Mouse (Mus musculus) lung, postnatal 4 days (tissue): ENCODE data around the gene Rnf39.

Experiments
- DNase-seq, 2 experiments: peaks; one replicate each; pipeline ENCODE4 v3.0.0; 2021

Rnf39 gene

DNA sequence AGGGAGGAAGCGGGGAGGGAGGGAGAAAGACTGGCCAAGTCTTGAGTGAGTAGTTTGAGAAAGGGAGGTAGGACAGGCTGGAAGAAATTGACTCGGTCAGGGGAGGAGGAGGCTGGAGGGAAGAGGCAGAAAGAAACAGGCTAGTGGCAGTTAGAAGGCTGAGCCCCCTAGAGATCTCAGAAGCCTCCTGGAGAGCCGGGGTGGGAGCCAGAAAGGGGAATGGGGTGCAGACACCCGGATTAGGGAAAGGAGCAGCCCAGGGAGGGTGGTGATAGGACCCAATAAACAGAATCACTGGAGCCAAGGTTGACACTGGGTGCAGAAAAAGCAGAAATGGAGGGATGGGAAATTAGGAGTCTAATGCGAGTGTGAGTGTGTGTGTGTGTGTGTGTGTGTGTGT, 973 bp downstream of the Rnf39 start:
- no peak for DNase-seq

DNA sequence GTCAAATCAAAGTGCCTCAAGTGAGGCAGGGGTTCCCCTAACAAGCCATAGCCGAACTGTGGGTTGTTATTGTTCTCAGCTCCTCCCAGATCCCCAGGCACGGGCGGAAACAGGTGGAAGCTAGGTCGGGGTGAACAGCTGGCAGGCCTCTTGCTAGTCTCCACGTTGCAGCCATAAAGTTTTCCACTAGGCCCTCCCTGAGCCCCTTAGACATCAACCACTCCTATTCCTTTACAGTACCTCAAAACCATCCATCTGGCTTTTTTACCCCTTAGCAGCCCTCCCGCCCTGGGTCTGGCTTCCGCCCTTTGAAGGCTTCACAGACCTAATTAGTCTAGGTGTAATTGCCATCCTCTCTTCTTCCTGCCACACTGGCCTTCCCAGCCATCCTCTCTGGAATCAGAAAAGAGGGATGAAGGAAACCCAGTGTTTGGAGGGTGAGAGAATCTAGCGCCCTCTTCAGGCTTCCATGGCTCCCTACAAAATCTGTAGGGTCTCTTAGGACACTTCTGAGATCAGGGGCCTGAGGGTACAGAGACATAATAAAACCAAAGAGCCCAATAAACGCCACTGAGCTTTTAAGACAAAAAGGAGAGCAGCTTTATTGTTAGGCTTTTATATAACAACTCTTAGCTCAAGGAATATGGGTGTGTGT, 1.5 kb downstream of the Rnf39 start:
- no peak for DNase-seq

DNA sequence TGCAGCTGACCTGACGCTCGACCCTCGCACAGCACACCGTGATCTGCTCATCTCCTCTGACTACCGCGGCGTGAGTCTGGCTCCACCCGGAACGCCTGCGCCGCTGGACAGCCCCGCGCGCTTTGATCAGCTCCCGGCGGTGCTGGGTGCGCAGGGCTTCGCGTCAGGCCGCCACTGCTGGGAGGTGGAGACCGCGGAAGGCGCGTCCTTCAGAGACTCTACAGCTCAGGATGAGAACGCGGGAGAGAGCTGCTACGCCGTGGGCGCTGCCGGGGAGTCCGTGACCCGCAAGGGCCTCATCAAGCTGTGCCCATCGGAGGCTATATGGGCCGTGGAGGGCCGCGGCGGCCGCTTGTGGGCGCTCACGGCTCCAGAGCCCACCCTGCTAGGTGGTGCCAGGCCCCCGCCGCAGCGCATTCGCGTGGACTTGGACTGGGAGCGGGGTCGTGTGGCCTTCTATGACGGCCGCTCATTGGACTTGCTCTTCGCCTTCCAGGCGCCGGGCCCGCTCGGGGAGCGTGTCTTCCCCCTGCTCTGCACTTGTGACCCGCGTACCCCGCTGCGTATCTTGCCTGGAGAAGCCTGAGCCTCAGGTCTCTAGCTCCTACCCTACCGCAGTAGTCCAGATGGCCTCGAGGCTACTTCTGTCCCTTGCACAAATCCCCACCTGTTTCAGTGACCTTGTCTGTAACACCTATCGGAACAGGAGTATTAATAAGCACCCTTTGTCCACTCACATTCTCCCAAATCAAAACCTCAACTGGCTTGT, 4.5 kb downstream of the Rnf39 start:
- DNase-seq = peak; percentile 54 to 57

DNA sequence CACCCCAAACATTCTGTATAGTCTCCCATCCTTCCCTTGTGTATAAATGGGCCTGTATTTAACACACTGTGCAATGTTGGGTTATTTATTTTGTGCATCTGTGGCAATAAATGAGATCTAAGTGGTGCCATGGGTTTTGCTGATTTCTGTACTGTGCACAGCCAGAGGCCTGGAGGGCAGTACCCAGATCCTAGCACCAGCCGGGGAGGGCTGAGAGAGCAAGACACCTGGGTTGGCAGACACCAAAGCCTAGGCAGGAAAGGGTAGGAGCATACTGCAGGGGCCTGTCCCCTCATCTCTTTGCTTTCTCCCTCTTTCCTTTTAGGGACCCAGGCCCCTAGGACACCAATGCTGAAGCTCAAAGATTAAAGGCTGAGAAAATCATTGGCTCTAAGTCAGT, 5.6 kb downstream of the Rnf39 start:
- DNase-seq = no peak

DNA sequence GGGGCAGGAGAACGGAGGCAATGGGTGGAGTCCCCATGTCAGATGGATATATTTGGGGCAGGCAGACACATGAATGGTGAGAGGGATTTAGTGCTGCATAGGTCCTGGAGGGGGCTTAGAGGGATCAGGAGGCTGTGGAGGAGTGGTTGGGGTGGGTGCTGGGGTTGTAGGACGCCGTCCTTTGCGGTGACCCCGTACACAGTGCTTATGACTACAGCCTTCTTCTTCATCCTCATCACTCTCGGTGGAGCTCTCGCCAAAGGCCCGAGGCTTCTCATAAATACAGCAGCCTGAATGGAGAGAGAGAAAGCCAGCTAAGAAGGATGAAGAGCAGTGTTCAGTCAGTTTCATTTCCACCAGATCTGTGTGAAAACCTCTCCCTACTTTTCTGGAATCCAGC, 6.5 kb downstream of the Rnf39 start:
- DNase-seq = no peak

DNA sequence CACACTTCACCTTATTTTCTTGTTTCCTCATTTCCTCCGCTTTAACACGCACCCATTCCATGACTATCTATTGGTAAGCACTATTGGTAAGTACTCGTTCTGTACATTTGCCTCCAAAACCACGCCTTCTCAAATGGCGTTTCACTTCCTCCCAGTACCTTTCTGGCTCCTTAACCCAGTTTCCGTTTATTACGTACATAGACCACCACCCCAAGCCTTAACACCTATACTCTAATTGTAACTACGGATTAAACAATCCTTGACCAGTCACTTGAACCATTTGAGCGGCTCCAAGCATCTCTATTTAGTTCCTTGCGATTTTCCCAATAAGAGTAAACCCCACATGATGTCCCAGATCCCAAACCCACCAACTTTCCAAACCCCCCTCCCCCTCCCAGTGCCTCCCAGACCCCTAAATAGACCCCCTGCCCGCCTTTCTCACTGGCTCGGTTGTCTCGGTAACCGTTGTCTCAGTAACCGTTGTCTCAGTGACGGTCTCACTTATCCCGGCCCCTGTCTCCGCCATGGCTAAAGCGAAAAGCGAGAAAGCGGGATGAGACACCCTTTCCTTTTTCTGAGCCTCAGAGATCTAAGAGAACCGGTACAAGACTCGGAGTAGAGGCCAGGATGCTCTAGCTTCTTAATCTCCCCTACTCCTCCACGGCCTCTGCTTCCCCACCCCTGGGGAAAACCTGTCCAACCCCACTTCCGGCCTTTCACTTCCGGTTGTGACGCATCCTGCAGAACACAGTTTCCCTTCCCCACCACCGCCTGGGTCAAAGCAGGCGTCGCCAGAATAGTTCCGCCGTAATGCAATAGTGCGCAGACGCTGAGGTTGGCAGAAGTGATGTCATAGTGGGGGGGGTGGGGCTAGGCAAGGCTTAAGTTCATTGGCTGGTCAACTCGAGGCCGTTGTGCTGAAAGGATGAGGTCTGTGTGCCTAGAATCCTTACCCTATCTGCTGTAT, 8.5 kb downstream of the Rnf39 start, which contains the start of gene Ppp1r11:
Gene Ppp1r11 (minus strand): TSS at position 761 of the 967 bp plus-strand sequence.
- peak; percentile 96 to 97 for DNase-seq

DNA sequence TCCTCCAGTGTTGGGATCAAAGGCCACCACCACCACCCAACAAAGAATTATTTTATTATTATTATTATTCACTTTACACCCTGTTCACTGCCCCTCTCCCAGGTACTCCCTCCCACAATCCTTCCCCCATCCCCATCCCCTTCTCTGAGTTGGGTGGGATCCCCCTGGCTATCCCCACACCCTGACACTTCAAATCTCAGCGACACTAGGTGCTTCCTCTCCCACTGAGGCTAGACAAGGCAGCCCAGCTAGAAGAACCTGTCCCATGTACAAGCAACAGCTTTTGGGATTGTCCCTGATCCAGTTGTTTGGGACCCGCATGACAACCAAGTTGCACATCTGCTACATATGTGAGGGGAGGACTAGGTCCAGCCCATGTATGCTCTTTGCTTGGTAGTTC, 9.9 kb downstream of the Rnf39 start:
- no peak for DNase-seq

DNA sequence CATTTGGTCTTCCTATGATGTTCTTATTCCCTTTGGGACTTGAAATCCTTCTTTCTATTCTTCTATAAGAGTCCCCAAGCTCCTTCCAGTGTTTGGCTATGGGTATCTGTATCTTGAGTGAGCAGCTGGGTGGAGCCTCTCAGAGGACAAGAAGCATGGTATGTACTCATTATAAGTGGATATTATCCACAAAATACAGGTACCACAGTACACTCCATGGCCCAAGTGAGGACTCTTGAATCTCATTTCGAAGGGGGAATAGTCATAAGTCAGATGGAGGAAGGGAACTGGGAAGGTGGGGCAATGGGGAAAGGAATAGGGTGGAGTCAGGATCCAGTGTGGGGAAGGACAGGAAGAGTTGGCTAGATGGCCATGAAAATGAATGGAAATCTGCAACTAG, 10.3 kb downstream of the Rnf39 start:
- DNase-seq = no peak

DNA sequence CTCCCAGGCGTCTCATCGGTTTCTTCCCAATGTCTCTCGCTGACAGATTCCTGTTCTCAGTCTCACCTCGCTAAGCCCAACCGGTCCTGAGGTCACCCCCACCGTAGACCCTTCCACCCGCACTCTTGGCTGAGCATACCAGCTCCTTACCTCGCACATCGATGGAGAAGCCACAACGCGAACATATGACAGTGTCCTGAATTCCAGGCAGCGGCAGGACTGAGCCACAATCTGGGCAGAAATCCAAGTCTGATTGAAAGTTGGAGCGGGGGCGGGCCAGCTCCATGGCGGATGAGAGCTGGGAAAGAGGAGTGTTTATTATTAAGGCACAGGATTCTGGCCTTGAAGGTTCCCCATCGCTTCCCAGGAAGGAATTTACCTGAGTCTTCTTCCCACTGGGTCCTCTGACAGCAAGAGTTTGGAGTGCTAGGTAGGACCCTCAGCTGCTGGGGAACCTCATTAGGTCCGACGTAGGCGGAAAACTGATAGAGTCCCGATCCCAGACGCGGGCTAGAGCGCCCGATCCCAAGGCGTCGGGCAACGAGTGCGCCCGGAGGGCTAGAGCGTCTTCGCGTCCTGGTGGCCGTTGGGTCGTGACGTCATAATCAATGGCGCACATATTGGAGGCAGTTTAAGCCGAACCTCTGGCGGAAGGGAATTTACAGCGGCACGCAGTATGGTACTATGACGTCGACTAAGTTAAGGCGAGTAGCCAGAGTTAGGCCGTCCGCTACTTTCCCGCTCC, 15.5 kb downstream of the Rnf39 start, which contains the start of the genes Znrd1 and Znrd1as:
Gene Znrd1 (minus strand): TSS at position 561 of the 745 bp plus-strand sequence.
Gene Znrd1as (plus strand): TSS at position 594 of the 745 bp plus-strand sequence.
- DNase-seq = peak; percentile 94 to 96

DNA sequence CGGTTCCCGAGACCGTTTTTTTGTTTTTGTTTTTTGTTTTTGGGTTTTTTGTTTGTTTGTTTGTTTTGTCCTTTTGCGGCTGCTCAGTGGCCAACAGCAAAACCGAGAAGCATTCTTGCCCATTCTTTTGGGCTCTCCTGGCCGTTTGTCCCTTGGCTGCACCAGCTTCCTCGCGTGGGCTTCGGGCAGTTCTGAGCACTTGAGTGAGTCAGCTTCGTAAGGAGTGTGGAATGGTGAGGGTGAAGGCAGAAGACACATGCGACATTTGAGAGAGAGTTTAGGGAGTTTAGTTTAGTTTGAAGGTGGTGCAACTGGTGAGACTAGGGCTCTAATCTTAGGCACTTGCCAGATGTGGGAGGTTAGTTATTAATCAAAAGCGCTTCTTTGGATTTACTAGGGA, 16.2 kb downstream of the Rnf39 start:
- no peak for DNase-seq

DNA sequence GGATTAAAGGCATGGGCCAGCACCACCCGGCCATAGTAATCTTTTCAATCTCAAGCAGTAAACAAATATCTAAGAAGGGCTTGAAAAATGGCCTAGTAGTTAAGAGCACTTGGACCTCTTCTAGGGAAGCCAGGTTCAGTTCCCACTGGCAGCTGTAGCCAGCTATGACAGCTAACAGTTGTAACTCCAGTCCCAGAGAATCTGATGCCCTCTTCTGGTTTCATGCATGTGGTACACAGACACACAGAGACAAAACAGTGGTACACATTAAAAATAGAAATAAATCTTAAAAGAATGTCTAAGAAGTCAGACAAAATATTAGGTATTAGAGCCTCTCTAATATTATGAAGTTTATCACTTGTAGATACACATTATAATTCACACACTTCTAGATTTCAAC, 18.4 kb downstream of the Rnf39 start:
- DNase-seq = no peak

DNA sequence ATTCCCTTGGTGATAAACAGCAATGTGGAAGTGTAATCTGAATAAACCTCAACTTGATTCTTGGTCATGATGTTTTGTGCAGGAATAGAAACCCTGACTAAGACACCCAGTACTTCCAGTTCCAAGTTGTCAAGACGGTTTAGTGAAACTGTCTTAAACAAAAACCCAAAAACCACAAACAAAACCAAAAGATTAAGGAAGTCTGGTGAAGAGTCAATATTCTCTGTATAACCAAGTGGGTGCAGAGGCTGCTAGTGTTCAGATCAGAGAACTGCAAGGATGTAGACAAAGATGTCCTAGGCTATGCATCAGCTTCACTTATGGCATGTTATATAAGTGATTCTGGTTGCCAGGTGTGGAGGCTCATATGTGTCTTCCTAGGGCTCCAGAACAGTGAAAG, 24.2 kb downstream of the Rnf39 start:
- no peak for DNase-seq

DNA sequence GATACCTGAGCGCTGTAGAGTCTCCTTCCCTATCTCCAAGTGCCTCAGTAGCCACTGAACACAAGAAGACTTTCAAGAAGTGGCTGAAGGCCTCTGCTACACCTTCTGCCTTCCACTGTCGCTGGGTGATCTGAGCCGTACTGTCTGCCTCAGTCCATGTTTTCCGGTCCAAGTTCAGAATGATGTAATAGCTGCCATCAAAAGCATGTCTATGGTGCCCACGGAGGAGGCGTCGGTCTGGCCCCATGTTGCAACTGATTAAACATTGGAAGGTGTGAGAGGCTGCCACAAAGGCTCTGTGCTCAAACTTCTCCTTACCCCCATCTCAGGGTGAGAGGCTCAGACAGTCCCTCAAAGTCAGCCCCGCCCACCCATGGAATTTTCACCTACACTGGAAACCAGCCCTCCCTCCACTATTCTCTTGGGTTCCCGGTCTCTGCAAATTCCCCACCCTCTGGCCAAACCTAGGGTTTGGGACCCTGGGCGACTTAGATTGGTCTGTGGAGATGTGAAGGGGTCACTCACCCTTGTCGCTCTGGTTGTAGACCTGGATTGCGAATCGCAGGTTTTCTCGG, 27.7 kb downstream of the Rnf39 start:
- no peak for DNase-seq

DNA sequence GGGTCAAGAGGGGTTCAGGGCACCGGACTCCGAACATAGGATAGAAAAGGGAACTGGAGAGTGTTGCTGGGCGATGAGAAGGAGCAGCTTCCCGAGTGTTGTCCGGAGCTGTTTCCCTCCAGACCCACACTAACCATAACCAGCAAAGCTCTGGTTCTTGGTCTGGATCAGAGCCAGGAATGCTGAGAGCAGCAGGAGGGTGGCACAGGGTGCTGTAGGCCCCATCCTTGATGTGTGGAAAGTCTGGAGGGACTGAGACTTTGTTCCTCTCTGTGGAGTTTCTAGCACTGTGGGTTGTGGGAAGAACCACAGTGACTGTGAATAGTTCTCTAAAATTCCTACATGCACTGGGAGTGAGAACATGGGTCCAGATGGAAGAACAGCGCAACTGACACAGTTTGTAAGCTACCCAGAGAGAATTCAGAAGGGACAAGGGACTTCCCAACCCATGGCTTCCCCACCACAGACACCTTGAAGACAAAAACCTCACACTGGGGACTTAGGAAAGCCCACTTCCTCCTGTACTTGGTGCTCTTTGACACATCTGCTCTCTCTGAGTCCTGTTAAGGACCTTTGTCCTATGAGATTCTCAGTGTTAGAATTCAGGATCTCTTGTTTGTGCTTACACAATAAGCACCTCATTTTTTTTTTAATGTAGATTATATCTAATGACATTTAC, 28.6 kb downstream of the Rnf39 start:
- DNase-seq = no peak

DNA sequence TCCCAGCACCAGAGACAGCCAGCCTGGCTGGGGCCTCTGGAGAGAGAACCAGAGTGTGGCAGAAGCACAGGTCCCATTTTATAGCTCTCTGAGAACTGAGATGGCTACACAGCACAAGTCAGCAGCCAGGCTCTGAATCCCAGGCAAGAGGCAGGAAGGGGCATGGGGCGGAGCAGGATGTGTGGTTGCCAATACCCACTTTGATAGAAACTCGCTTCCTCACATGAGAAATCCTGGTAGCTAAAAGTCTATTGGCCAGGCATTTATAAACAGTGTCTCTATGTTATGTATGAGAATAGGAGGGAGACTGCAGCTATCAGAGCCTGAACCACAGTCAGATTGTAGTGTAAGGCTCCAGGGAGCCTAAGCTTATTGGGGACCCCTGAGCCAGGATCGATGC, 30.1 kb downstream of the Rnf39 start:
- peak in 1 of 2 experiments; percentile 35 for DNase-seq

DNA sequence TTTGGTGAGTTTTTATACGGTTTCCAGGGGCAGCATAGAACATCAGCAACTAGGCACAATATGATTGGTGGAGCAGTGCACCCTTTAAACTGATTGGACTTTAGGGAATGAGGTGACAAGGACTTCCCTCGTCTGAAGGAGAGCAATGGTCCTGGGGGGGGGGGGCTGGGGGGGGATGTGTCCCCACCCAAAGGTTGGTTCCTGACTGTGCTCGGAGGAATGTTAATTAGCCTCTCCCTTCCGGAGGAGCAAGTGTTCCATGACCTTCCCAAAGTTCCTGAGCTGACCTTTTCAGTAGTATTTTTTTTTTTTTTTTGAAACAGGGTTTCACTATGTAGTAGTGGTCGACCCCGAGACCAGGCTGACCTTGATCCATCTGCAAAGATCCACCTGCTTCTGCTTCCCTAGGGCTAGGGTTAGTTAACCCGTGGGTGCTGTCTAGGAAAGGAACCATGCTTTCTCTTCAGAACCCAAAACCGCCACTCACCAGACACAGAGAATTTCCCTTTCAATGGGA, 30.6 kb downstream of the Rnf39 start:
- DNase-seq = no peak

DNA sequence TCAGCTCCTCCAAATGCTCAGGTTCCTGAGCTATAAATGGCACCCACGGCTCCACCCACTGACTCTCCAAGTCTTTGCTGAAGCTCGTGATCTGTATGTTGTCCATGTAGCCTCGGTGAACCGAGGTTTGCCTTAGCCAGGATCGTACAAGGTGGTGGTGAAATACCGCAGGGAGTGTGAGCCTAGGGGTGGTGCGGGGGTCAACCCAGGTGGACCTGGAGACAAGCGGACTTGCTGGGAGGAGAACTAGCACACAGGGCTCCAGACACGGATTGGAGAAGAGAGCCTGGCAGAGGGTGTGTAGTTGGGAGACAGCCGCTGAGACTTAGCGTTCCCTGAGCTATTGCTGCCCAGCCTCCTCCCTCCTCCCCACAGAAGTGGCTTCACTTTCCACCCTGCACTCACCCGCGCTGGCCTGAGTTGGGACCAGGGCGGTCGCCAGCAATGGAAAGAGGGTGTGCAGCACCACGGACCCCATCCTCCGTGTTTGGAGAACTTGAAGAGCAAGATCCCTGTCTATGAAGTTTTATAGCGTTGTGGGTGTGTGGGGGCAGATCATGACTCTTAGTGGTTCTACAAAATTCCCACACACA, 38.6 kb downstream of the Rnf39 start, which contains the start of gene 2410137M14Rik:
Gene 2410137M14Rik (minus strand): TSS at position 17 of the 593 bp plus-strand sequence.
- peak in 1 of 2 experiments; percentile 31 for DNase-seq

DNA sequence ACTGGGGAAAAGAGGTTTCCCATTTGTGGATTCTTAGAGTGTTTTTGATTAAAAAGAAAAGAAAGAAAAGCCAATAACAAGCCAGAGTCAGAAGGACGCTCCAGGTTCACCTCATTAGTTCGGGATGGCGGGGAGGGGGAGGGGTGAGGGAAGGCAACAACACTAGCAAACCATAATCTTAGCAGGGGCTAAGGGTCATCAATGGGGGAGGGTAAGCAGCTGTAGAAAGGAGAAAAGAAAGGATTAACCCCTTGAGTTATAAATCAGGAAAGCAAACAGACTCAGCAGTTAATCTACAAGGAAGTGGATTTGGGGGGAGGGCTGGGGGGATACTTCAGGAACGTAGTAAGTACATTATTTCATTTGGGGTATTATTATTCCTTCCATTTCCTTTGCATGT, 39.1 kb downstream of the Rnf39 start:
- DNase-seq = no peak

DNA sequence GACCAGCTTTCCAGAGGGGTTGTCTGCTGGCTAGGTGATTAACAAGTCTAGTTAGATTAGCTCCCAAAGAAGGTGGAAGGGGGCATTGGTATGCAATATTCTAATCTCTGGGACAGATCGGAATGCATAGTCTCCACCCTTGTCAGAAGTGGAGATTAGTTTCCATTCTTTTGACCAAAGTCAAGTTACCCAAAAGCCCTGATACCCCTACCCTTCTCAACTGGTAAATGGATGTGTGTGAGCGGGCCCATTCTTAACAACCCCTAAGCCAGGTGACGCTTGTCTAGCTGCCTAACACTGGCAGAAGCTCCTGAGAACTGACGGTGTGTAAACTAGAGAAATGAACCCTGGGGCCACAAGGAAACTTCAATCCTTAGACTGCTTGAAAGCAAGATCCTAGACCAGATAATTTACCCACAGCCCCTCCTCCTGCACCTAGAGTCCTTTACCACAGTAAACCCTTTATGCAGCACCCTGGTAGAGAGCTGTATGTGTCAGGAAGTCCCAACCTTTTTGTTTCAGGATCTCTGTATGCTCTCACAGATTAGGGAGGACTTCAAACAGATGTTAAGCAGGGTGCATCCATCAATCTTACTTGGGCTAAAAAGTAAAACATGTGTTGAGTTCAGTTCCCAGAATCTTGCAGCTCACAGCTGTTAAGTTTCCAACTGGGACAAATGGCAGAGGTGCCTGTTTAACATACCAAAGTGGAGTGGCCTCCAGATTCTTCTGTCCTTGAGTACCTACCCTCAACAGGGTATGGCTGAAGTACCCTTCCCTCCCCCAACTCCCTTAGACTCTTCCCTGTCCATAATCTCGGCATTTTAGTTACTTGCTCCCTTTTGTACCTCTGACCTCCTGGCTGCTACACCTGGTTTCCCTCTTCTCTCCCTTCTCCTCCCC, 39.8 kb downstream of the Rnf39 start:
- DNase-seq = no peak

DNA sequence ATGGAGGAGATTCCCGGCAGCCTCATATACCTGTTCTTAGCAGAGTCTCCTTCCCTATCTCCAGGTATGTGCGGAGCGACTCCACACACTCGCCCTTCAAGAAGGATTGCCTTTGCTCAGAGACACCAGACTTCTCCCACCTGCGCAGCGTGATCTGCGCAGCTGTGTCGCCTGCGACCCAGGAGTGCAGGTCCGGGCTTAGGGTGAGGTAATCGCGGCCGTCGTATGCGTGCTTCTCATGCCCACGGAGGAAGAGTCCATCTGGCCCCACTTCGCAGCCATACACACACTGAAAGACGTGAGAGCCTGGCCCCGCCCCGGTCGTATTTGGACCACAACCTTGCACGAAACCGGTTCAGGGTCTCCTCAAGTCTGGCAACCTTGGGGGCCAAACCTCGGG, 45.8 kb downstream of the Rnf39 start:
- no peak for DNase-seq
